Mouse (Mus musculus): ENCODE data around the gene Plcb2. TPM values are rescaled to one million over a fixed set of nuclear protein-coding genes. Genes with fewer than 3 reads are reported as not detected.

Plcb2 gene
- polyA plus RNA-seq, 1 experiment from 2014 or later, result 1.5 TPM

GRCm38 (mm10) chr2:118659077-118659476 lies 69.2 kb downstream of the Plcb2 start:
- 58% methylated on average over 1 of the region's 1 CpGs for WGBS
- H3K4me3 ChIP-seq (ENCODE audit: low read depth, low read length), result no peak overlapping the region
- ATAC-seq (ENCODE audit: insufficient read depth) (peak; percentile 18), DNase-seq (peak; percentile 54)
- peak overlapping the region; percentile 64 for H3K4me2 ChIP-seq
- H3K27me3 ChIP-seq (ENCODE audit: insufficient read depth, low read length), result peaks cover 21% of the 10 kb centered on the region
- H3K9ac ChIP-seq, result no peak overlapping the region; the same call in 1 of the 2 replicates
- TF ChIP-seq CTCF (IDR thresholded peaks at IDR 0.05; ENCODE audit: low read depth), result no peak
- no peaks in the 10 kb centered on the region for H3K36me3 ChIP-seq (ENCODE audit: insufficient read depth)
- no peaks in the 10 kb centered on the region for H3K9me3 ChIP-seq (ENCODE audit: low read depth, low read length)
- H3K27ac ChIP-seq (ENCODE audit: low read depth), result peak overlapping the region; percentile 60; the same call in 1 of the 2 replicates
- peaks cover 16% of the 10 kb centered on the region for H3K4me1 ChIP-seq (ENCODE audit: insufficient read depth)

- H3K4me3 ChIP-seq (ENCODE audit: low read depth, low read length), result no peak overlapping the region
- H3K36me3 ChIP-seq (ENCODE audit: insufficient read depth), result no peaks in the 10 kb centered on the region
- H3K4me2 ChIP-seq, result peak overlapping the region; percentile 64; the same call in 1 of the 2 replicates
- DNase-seq (no peak), ATAC-seq (ENCODE audit: insufficient read depth) (peak; percentile 47)
- peaks cover 15% of the 10 kb centered on the region for H3K27me3 ChIP-seq (ENCODE audit: insufficient read depth, low read length)
- peaks cover 16% of the 10 kb centered on the region for H3K4me1 ChIP-seq (ENCODE audit: insufficient read depth)
- H3K27ac ChIP-seq (ENCODE audit: low read depth), result peak overlapping the region; percentile 60; the same call in 1 of the 2 replicates
- H3K9me3 ChIP-seq (ENCODE audit: low read depth, low read length), result no peaks in the 10 kb centered on the region
- no peak for TF ChIP-seq CTCF (IDR thresholded peaks at IDR 0.05; ENCODE audit: low read depth)
- 40% methylated on average over 4 of the region's 4 CpGs for WGBS
- H3K9ac ChIP-seq, result no peak overlapping the region
Observed at GRCm38 (mm10) chr2:118658457-118658856, 69.8 kb downstream of the Plcb2 start.

Other genes with a start within 250 kb of the Plcb2 start
- 214 and 218 TPM in 2 replicates for gene Srp14, start 248.7 kb downstream of the Plcb2 start, polyA plus RNA-seq (2014; fragmentation: Nextera tagmentation; extraction: Ambion mirVana)
- gene Bmf, start 178.8 kb downstream of the Plcb2 start, polyA plus RNA-seq (2014; fragmentation: Nextera tagmentation; extraction: Ambion mirVana), result 5.0 and 7.1 TPM in 2 replicates
- gene Bub1b, start 130.2 kb downstream of the Plcb2 start, polyA plus RNA-seq (2014; fragmentation: Nextera tagmentation; extraction: Ambion mirVana), result 125 and 133 TPM in 2 replicates
- gene Pak6, start 65.1 kb downstream of the Plcb2 start, polyA plus RNA-seq (2014; fragmentation: Nextera tagmentation; extraction: Ambion mirVana), result 0.93 and 0.95 TPM in 2 replicates
- not detected in 2 replicates for gene Ankrd63, start 24.5 kb downstream of the Plcb2 start, polyA plus RNA-seq (2014; fragmentation: Nextera tagmentation; extraction: Ambion mirVana)
- 24.3 and 25.0 TPM in 2 replicates for gene Inafm2, start 17.3 kb upstream of the Plcb2 start, polyA plus RNA-seq (2014; fragmentation: Nextera tagmentation; extraction: Ambion mirVana)
- gene Ccdc9b, start 34.2 kb upstream of the Plcb2 start, polyA plus RNA-seq (2014; fragmentation: Nextera tagmentation; extraction: Ambion mirVana), result 0.50 and 0.55 TPM in 2 replicates
- not detected in 2 replicates for gene Phgr1, start 44.3 kb upstream of the Plcb2 start, polyA plus RNA-seq (2014; fragmentation: Nextera tagmentation; extraction: Ambion mirVana)
- gene Disp2, start 51.3 kb upstream of the Plcb2 start, polyA plus RNA-seq (2014; fragmentation: Nextera tagmentation; extraction: Ambion mirVana), result 0.59 and 0.64 TPM in 2 replicates
- 142 and 145 TPM in 2 replicates for gene Knstrn, start 85.6 kb upstream of the Plcb2 start, polyA plus RNA-seq (2014; fragmentation: Nextera tagmentation; extraction: Ambion mirVana)
- gene Ivd, start 133.5 kb upstream of the Plcb2 start, polyA plus RNA-seq (2014; fragmentation: Nextera tagmentation; extraction: Ambion mirVana), result 56.8 and 66.0 TPM in 2 replicates
- 0.83 and 0.92 TPM in 2 replicates for gene Bahd1, start 171.9 kb upstream of the Plcb2 start, polyA plus RNA-seq (2014; fragmentation: Nextera tagmentation; extraction: Ambion mirVana)
- 39.4 and 40.8 TPM in 2 replicates for gene Chst14, start 198.1 kb upstream of the Plcb2 start, polyA plus RNA-seq (2014; fragmentation: Nextera tagmentation; extraction: Ambion mirVana)